Mouse (Mus musculus) cortical plate, adult 2 months (tissue): ENCODE results near the gene Glo1.

Source experiments
- CTCF ChIP-seq: fragments of 200-500 bp; IDR thresholded peaks from 2 replicates; pipeline ENCODE4 v1.5.1; 2011; ENCODE audit warnings: mild to moderate bottlenecking, control low read depth, low read length; ENCODE audit not compliant: insufficient read depth; ENCODE audit errors: extremely low read depth
- POLR2A ChIP-seq: fragments of 200-500 bp; IDR thresholded peaks from 2 replicates; pipeline ENCODE4 v1.6.1; 2011; ENCODE audit warnings: mild to moderate bottlenecking, low read length, control low read depth; ENCODE audit not compliant: insufficient read depth; ENCODE audit errors: extremely low read depth

DNA sequence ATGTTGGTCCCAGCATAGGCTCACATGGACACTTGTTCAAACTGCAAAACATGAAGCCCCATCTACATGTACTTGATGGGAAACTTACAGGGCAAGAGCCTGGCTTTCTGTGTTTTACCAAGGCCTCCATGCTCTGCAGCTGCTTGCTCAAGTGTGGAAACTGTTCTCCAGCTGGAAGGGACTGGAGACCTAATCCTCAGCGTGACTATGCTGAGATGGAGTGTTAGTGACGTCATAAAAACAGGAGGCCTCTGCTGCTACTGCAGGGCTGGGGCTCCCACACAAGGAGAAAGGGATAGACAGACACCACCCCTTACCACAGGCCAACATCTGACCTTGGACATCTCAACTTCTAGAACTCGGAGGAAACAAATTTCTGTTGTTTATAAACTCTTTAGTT, 55.7 kb downstream of the Glo1 start:
- no peak for TF ChIP-seq CTCF
- no peak for TF ChIP-seq POLR2A
